Mouse (Mus musculus) stomach, embryonic 15.5 days (tissue): Measurements from ENCODE around the gene Tmem144. TPM values are rescaled to one million over a fixed set of nuclear protein-coding genes. Genes with fewer than 3 reads are reported as not detected.
A peak's percentile ranks its signal among the peaks of the same experiment; 100 is the strongest.
"Not testable (repeated sequence)": the region's sequence is repeated elsewhere in the genome, so short reads cannot be mapped to it uniquely, and the experiment has no call there.

Experiments used
- ATAC-seq: fragments of 200-750 bp; cut with Nextera tagmentation; 2 replicates; pipeline ENCODE4 v1.8.0; 2017; ENCODE audit warnings: low read depth, moderate number of reproducible peaks, moderate TSS enrichment; ENCODE audit not compliant: insufficient read depth, low FRiP score
- H3K27ac ChIP-seq: fragments of 300-500 bp; sonication (generic); 2 replicates; pipeline ENCODE4 v1.5.1; 2015; ENCODE audit warnings: mild to moderate bottlenecking, inconsistent platforms
- H3K27me3 ChIP-seq: fragments of 300-500 bp; sonication (generic); replicated peaks from 2 replicates; pipeline ENCODE4 v1.6.1; 2015; ENCODE audit warnings: inconsistent platforms
- H3K36me3 ChIP-seq: fragments of 300-500 bp; sonication (generic); 2 replicates; pipeline ENCODE4 v1.6.1; 2015; ENCODE audit warnings: inconsistent platforms
- H3K4me1 ChIP-seq: fragments of 300-500 bp; sonication (generic); 2 replicates; pipeline ENCODE4 v1.6.1; 2015; ENCODE audit warnings: inconsistent platforms
- H3K4me2 ChIP-seq: fragments of 300-500 bp; sonication (generic); 2 replicates; pipeline ENCODE4 v1.6.1; 2015; ENCODE audit warnings: mild to moderate bottlenecking, inconsistent platforms
- H3K4me3 ChIP-seq: fragments of 300-500 bp; sonication (generic); replicated peaks from 2 replicates; pipeline ENCODE4 v1.5.1; 2015; ENCODE audit warnings: inconsistent platforms
- H3K9ac ChIP-seq: fragments of 300-500 bp; sonication (generic); 2 replicates; pipeline ENCODE4 v1.6.1; 2015; ENCODE audit warnings: inconsistent platforms
- H3K9me3 ChIP-seq: fragments of 300-500 bp; sonication (generic); 2 replicates; pipeline ENCODE4 v1.6.1; 2016; ENCODE audit warnings: inconsistent platforms
- WGBS: fragments of 180-500 bp; shearing (Covaris S2); methylation state at CpG from one replicate; pipeline ENCODE4 v1.1.7; 2015; 5-methylcytosine and 5-hydroxymethylcytosine counted together
- polyA plus RNA-seq: library from polyadenylated mRNA; unstranded; fragments of >200 nt; fragmentation: Nextera tagmentation; extraction: Ambion mirVana; gene quantifications from 2 replicates; pipeline ENCODE4 v1.2.1, GENCODE M21; 2015

Tmem144 gene
- polyA plus RNA-seq, 1 experiment from 2014 or later = 3.6 TPM

DNA sequence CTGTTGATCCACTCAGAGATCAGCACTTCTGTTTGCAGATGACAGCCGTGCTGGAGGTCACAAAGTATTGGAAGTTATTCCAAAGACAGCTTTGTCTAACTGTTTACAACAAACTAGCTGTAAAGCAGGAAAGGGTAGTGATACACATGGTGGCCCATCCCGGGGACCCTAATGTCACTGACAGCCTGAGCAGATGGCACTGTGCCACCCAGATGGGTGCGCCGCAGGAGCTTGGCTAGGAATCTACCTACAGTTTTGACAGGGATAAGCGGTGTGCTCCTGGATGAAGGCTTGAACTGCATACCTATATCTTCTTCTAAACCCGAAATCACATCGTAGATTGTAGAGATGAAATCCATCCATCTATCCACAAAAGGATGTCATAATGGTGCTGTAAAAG is 29.4 kb downstream of the Tmem144 start:
- Histone ChIP-seq H3K4me2 (no peak overlapping the region), H3K4me1 (no peaks in the 10 kb centered on the region), H3K27me3 (no peaks in the 10 kb centered on the region), H3K9me3 (no peaks in the 10 kb centered on the region), H3K9ac (no peak overlapping the region), H3K27ac (no peak overlapping the region), H3K36me3 (no peaks in the 10 kb centered on the region), H3K4me3 (no peak overlapping the region)
- WGBS = 94% methylated on average over 7 of the region's 7 CpGs
- ATAC-seq = no peak

DNA sequence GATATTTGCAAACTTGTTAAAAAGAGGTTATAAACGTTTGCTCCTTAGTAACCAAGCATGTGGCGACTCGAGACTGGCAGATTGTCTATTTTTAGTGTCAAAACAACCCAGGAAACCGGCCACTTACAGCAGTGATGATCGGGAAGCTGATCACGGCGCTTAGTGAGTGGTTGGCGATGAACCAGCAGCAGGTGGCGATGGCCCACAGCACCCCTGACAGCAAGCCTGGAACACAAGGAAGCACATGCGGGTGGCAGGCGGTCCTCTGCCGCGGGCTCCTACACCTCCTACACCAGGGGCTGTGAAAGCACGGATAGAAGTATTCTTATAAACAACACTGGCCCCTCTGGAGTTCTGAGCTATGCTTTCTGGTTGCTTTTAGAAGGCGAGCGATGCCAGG is 31.4 kb downstream of the Tmem144 start:
- WGBS = 80% methylated on average over 16 of the region's 16 CpGs
- H3K27me3 ChIP-seq = no peaks in the 10 kb centered on the region

DNA sequence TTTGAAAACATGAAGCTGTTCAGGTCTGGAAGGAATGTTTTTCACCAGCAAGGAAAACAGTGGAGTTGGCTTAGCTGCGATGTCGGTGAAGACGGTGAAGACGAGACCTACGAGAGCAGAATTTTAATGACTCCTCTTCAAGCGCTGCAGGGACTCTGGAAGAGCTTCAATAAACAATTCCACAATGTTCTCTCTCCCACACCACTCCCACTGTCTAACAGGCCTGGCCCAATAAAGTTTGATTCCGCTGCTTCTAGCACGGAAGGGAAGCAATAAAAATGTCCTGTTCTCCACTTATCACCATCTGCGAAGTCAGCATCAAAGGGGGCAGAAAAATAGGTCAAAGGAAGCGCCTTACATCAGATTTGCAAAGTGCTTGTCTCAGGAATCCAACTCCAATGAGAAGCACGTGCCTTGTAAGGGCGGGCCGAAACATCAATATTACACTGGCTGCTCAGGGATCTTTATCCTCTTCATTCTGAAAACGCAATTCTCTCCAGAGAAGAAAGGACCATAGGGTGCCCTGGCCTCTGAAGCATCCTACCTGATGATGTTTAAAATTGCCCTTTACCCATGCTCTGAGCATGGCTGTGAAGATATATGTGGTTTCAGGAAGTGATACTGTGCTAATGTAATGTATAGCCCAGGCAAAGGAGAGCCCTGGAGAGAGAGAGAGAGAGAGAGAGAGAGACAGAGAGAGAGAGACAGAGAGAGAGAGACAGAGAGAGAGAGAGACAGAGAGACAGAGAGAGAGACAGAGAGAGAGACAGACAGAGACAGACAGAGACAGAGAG is 34.2 kb downstream of the Tmem144 start:
- Histone ChIP-seq H3K36me3 (no peaks in the 10 kb centered on the region), H3K9ac (no peak overlapping the region), H3K4me2 (no peak overlapping the region; the same call in 1 of the 2 replicates), H3K27ac (no peak overlapping the region), H3K4me3 (no peak overlapping the region), H3K27me3 (no peaks in the 10 kb centered on the region), H3K9me3 (no peaks in the 10 kb centered on the region), H3K4me1 (no peaks in the 10 kb centered on the region)
- ATAC-seq = no peak
- WGBS = 47% methylated on average over 14 of the region's 14 CpGs

More for the DNA sequence above, 31.4 kb downstream of the Tmem144 start:
- H3K4me3 ChIP-seq = no peak overlapping the region
- no peak for ATAC-seq
- H3K9ac ChIP-seq = no peak overlapping the region
- no peak overlapping the region for H3K4me2 ChIP-seq
- no peak overlapping the region for H3K27ac ChIP-seq
- no peaks in the 10 kb centered on the region for H3K9me3 ChIP-seq
- H3K36me3 ChIP-seq = no peaks in the 10 kb centered on the region
- H3K4me1 ChIP-seq = no peaks in the 10 kb centered on the region

DNA sequence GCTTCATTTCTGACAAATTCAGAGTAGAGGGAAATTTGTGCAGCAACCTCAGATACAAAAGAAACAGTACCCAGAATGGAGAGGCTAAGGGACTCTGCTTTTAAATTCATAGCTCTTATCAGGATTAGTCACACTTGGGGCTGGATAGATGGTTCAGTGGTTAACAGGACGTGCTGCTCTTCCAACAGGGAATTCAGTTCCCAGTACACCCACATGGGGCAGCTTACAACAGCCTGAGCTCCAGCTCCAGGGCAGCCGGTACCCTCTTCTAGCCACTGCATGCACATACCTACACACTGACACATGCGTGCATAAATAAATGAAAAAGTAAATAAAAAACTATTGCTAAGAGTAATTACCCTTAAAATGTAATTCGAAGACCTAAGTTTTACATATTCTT is 36.3 kb downstream of the Tmem144 start:
- no peak overlapping the region for H3K9ac ChIP-seq
- no peaks in the 10 kb centered on the region for H3K4me1 ChIP-seq
- no peaks in the 10 kb centered on the region for H3K9me3 ChIP-seq
- H3K4me2 ChIP-seq = no peak overlapping the region
- H3K27ac ChIP-seq = no peak overlapping the region
- H3K36me3 ChIP-seq = no peaks in the 10 kb centered on the region
- no peak for ATAC-seq
- no peak overlapping the region for H3K4me3 ChIP-seq
- H3K27me3 ChIP-seq = no peaks in the 10 kb centered on the region
- 78% methylated on average over 4 of the region's 4 CpGs for WGBS

DNA sequence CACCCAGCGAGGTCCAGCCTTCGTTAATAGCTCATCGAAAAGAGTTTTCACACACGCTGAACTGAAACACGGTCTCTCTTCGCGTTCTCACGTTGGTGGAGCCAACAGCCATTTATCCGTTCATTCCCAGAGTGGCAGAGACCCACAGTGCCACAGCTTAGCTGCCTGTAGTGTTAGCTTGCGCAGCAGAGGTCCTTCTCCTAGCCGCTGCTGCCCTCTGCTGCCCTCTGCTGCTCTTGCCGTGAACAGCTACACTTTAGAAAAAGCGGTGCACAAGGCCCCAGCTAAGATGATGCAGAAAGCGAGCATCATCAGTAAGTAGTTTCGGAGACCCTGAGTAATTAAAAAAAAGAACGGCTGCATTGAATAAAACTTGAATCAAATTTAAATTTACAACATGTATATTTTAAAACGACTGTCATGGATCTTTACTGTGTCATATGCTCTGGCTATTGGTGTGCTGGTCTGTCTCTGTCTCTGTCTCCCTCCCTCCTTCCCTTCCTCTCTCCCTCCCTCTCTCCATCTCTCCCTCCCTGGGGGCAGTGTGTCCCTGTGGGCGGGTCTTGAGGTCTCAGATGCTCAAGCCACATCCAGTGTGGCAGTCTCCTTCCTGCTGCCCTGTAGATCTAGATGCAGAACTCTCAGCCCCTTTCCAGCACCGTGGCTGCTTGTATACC is 38.6 kb downstream of the Tmem144 start:
- no peak overlapping the region for H3K4me3 ChIP-seq
- H3K9me3 ChIP-seq = no peaks in the 10 kb centered on the region
- H3K27ac ChIP-seq = no peak overlapping the region
- H3K36me3 ChIP-seq = no peaks in the 10 kb centered on the region
- no peak overlapping the region for H3K4me2 ChIP-seq
- no peaks in the 10 kb centered on the region for H3K27me3 ChIP-seq
- H3K9ac ChIP-seq = no peak overlapping the region
- H3K4me1 ChIP-seq = no peaks in the 10 kb centered on the region
- ATAC-seq = peak; percentile 56; the same call in 1 of the 2 replicates
- WGBS = 32% methylated on average over 19 of the region's 19 CpGs

DNA sequence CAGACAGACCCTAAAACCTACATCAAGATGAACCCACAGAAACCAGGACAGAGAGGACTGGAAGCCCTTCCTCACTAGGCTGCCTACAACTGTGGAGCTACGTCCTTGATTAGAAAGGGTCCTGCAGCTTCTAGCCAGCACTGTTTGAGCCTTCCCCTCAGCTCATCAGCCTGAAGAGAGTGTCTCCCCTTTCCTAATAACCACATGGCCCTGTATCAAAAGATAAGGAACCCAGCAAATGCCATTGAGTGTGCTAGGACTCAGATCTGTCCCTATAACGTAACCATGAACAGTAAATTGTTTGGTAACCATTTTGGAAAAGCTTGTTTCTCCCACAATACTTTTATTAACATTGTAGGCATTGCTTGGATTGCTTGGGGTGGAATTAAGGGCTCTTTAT is 40.5 kb downstream of the Tmem144 start:
- no peaks in the 10 kb centered on the region for H3K4me1 ChIP-seq
- H3K27me3 ChIP-seq = no peaks in the 10 kb centered on the region
- H3K9me3 ChIP-seq = no peaks in the 10 kb centered on the region
- H3K36me3 ChIP-seq = no peaks in the 10 kb centered on the region
- no peak for ATAC-seq
- 85% methylated on average over 2 of the region's 2 CpGs for WGBS
- no peak overlapping the region for H3K27ac ChIP-seq
- no peak overlapping the region for H3K4me2 ChIP-seq
- H3K4me3 ChIP-seq = no peak overlapping the region
- no peak overlapping the region for H3K9ac ChIP-seq

DNA sequence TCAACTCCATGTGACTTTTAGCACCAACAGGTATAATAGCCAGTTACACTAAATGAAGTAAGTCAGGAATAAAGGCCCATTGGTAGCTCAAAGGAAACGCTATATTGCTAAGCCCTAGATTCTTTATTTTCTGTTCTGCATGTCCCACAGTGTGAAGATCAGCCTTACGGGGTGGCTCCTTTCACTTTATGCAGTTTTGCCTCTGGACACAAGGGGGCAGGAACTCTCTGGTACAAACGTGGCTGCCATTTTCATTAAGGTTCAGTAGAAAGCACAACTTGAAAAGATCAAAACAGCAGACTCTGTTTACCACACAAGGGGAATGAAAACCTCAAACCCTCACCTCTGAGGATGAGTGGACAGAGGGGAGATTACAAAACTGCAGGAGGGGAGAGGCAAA is 40.9 kb downstream of the Tmem144 start:
- H3K4me1 ChIP-seq = no peaks in the 10 kb centered on the region
- H3K4me2 ChIP-seq = no peak overlapping the region
- no peak overlapping the region for H3K4me3 ChIP-seq
- H3K9me3 ChIP-seq = no peaks in the 10 kb centered on the region
- 50% methylated on average over 3 of the region's 3 CpGs for WGBS
- H3K27ac ChIP-seq = no peak overlapping the region
- no peak overlapping the region for H3K9ac ChIP-seq
- no peaks in the 10 kb centered on the region for H3K36me3 ChIP-seq
- no peaks in the 10 kb centered on the region for H3K27me3 ChIP-seq
- no peak for ATAC-seq

DNA sequence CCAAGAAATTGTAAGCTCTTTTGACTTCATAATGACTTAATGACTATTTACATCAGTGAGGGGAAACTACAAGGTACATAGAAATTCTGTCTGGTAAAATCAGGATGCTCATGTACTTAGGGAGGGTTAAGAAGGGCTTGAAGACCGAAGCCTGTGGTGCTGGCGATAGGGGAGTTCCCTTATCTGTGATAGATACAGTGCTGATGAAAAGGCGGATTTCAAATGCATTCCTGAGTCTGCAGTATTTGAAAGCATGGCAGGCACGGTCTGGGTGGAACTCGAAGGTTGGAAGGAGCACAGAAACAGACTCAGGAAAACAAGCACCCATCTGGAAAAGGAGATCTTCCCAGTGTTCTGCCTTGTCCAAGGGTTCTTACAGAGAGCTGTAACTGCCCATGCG is 42.0 kb downstream of the Tmem144 start:
- WGBS = 61% methylated on average over 6 of the region's 6 CpGs
- no peak overlapping the region for H3K9ac ChIP-seq
- no peak overlapping the region for H3K4me3 ChIP-seq
- H3K4me2 ChIP-seq = no peak overlapping the region
- H3K27ac ChIP-seq = no peak overlapping the region
- no peaks in the 10 kb centered on the region for H3K36me3 ChIP-seq
- no peaks in the 10 kb centered on the region for H3K9me3 ChIP-seq
- no peaks in the 10 kb centered on the region for H3K27me3 ChIP-seq
- H3K4me1 ChIP-seq = no peaks in the 10 kb centered on the region
- ATAC-seq = no peak

DNA sequence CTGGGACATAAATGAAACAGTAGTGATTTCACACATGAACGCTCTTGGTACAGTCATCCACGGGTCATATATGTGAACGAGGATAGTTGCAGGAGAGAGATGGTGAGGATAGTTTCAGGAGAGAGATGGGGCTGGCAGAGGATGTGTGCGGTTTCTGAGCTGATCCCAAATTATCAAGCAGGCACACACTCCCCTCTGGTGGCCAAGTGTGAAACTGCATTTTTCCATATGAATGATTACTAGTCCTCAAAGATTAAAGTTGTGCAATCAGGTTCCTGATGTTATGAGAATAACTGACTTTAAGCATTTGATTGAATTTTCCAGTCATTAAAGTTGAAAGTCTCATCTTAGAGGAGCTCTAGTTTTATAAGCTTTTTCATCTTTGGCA is 43.4 kb downstream of the Tmem144 start:
- no peaks in the 10 kb centered on the region for H3K36me3 ChIP-seq
- 10% methylated on average over 4 of the region's 4 CpGs for WGBS
- H3K27ac ChIP-seq = no peak overlapping the region
- H3K9me3 ChIP-seq = no peaks in the 10 kb centered on the region
- H3K4me2 ChIP-seq = no peak overlapping the region
- H3K27me3 ChIP-seq = no peaks in the 10 kb centered on the region
- H3K4me1 ChIP-seq = no peaks in the 10 kb centered on the region
- no peak for ATAC-seq
- no peak overlapping the region for H3K4me3 ChIP-seq
- H3K9ac ChIP-seq = no peak overlapping the region

DNA sequence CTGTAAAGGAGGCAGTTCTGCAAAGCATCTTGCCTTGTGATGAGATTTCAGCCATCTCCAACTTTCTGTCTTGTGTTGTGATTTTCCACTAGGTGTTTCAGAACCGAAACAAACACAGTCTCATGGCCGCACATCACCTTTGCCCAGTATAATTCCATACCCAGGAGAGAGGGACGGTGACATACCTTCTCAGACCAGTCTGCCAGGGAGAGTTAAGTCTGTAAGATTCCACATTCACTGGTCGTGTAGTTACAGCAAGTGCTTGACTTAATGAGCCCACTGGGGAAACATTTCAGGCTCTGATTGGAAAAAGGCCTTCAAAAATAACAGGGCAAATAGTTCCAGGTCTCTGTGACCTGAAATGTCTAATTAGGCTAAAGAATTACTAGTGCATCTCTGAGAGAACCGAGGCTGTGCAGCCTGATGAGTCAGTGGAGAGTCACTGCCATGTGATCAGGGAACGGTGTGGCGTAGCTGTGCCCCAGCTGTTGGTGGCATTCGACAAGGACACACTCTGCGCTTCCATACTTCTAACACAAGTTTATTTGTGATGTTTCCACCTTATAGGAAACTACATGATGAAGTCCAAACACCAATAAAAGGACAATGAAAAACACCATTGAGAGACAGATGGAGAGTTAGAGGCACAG is 43.9 kb downstream of the Tmem144 start:
- 73% methylated on average over 9 of the region's 9 CpGs for WGBS
- no peaks in the 10 kb centered on the region for H3K36me3 ChIP-seq
- no peak overlapping the region for H3K4me2 ChIP-seq
- H3K27me3 ChIP-seq = no peaks in the 10 kb centered on the region
- H3K9me3 ChIP-seq = no peaks in the 10 kb centered on the region
- no peaks in the 10 kb centered on the region for H3K4me1 ChIP-seq
- H3K27ac ChIP-seq = no peak overlapping the region
- no peak overlapping the region for H3K9ac ChIP-seq
- no peak for ATAC-seq
- H3K4me3 ChIP-seq = no peak overlapping the region

DNA sequence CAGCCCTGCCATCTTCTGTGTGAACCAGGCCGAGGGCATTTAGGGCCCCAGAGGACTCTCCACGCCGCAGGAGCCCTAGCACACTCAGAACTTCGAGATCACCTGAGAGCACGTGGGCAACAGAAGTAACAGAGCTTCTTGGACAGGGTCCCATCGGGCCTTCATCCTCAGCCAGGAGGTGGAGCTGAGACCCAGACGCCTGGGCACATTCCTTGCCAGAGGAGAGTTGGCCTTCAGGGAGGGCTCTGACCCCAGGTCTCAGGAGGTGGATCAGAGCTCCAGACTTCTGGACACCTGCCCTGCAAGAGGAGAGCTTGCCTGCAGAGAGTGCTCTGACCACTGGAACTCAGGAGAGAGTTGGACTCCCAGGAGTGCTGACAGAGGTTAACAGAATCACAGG is 51.8 kb downstream of the Tmem144 start:
- not testable (repeated sequence) for H3K27me3 ChIP-seq, H3K4me1 ChIP-seq, H3K4me3 ChIP-seq, H3K36me3 ChIP-seq, H3K4me2 ChIP-seq, H3K9me3 ChIP-seq, H3K27ac ChIP-seq, H3K9ac ChIP-seq, ATAC-seq
- WGBS = 74% methylated on average over 7 of the region's 7 CpGs

DNA sequence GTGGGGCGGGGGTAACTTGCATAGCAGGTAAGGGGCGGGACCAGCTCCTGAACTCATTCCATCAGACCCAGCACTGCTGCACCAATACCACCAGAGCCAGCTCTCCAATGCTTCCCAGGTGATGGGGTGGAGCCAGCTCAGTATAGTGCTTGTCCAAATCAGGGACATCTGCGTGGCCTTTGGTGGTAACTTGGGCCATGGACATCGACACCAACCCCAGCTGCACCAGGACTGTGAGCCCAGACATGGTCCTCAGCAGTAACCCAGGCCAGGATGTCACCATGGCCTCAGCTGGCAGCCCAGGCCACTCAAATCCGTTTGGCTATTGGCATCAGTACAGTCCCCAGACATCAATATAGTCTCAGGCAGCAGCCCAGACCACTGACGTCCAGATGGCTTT is 60.3 kb downstream of the Tmem144 start:
- Histone ChIP-seq H3K9ac (no peak overlapping the region), H3K4me1 (no peaks in the 10 kb centered on the region), H3K9me3 (no peaks in the 10 kb centered on the region), H3K36me3 (no peaks in the 10 kb centered on the region), H3K4me3 (no peak overlapping the region), H3K4me2 (no peak overlapping the region), H3K27me3 (no peaks in the 10 kb centered on the region), H3K27ac (no peak overlapping the region)
- WGBS = 74% methylated on average over 6 of the region's 6 CpGs
- ATAC-seq = no peak
